Mouse (Mus musculus): ENCODE data around the gene Tmem151a.

Gene Tmem151a

DNA sequence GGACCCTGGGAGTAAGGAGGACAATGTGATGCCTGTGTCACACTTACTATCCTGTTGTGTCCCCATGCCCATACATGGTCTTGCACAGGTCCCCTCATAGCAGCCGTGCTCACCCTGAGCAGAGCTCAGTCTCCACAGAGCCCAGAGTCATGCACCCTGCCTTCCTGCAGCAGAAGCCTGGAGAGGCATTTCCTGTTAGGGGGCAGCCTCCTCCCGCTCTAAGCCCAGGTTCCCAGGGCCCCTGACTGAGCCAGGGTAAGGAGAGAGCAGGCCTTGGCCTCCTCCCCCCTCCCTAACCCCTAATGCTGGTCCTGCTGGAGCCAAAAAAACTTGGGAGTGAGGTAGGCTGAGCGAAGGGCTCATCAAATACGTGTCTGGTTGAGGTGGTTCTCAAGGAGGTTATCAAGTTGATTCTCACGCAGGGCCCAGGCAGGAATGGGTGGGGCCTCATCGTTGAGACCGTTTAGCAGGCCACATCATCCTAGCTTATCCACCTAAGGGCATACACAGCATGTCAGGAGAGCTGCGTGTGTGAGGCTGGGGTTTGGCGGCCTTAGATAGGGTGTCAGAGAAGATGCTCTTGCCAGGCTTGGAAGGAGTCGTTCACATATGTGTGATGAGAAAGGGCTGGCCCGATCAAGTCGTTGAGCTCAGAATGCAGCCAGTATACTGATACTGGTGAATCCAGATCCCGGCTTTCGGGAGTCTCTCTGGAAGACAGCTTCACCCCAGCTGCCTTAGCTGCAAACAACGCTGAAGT is 18.1 kb downstream of the Tmem151a start:
- DNase-seq = no peak

DNA sequence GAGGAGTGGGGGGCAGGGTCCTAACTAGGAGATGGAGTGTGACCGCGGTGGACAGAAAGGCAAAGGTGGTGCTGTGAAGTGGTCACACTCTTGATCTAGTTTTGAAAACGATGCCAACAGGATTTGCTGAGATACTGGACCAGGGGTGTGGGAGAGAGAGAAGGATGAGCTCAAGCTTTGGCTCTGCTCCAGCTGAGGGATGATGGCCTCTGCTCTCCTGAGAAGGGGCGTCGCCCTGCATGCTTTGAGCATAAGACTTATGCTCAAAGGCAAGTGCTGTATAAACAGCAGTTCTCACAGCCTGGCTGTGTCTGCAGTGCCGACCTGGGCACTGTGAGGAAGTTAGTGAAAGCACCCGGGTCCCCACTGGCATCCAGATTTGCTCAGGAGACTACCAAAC is 20.2 kb downstream of the Tmem151a start:
- DNase-seq = no peak

DNA sequence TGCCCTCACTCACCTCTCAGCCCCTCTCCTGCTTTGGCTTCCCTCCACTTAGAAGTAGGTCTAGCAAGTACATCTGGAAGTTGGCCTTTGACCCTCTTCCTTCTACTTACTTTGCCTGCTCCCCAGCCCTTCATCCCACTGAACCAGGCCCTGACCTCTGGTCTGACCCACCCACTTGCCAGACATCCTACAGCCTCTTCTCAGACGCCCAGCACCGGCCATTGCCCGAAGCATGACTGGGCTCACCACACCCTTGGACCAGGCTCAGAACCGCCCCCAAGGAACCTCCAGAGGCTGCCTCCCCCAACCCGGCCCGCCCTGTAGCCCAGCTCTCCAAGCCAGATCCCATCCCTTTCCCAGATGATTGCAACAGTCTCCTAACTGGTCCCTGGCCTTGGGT is 22.9 kb downstream of the Tmem151a start:
- DNase-seq = no peak

DNA sequence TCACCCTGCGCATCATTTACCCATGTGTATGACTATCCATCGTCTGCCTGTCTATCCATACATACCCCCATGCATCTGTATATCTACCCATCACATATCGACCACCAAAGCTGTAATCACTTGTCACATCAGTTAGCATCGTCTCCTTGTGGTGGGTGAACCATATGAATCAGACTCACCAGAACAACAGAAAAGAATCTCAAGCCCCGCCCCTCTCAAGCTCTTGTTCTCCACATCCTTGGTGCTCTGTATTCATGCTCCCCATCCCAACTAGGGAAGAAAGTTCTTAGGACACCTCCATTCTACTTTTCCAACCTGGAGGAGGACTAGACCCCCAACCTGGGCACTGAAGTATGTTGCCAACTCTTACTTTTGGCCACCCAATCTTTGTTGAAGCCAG is 23.3 kb downstream of the Tmem151a start:
- no peak for DNase-seq

DNA sequence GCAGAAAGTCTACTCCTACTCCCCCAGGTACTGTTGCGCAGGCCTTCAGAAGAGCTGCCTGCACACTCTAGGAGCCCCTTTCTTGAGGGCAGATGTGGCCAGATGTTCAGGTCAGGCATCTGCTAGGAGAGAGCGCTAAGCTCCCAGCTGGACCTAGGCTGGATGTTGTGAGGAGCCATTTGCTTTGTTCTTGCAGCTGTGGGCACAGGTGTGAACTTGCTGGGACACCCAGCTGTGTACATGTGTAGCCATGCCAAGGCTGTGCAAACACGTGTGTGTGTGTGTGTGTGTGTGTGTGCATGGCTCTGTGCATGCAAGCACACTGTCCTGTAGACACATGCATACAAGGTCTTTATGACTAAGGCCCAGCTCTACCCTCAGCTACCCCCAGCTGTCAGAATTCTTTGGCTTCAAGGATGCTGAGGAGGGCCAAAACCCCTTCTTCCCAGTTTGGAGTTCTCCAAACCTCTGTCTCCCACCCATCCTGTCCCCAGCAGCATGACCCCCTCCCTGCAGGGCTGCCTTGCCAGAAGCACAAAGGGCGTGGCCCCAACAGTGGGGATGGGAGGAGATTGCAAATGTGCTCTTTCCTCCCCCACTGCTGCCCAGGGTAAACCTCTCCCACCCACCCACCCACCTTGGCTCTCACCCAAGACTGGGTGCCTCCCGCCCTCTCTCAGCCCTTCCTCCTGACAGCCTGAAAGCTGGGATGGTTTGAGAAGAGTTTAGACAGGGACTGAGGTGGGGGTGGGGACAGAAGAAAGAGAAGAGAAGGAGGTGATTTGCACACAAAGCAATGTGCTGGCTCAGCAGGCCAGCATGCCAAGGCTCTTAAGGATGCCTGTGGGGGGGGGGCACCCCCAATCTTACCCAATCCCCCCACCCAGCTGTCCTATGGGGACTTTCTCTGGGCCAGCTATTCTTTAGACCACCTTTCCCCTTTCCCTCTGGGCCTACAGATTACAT is 24.7 kb downstream of the Tmem151a start:
- no peak for DNase-seq

DNA sequence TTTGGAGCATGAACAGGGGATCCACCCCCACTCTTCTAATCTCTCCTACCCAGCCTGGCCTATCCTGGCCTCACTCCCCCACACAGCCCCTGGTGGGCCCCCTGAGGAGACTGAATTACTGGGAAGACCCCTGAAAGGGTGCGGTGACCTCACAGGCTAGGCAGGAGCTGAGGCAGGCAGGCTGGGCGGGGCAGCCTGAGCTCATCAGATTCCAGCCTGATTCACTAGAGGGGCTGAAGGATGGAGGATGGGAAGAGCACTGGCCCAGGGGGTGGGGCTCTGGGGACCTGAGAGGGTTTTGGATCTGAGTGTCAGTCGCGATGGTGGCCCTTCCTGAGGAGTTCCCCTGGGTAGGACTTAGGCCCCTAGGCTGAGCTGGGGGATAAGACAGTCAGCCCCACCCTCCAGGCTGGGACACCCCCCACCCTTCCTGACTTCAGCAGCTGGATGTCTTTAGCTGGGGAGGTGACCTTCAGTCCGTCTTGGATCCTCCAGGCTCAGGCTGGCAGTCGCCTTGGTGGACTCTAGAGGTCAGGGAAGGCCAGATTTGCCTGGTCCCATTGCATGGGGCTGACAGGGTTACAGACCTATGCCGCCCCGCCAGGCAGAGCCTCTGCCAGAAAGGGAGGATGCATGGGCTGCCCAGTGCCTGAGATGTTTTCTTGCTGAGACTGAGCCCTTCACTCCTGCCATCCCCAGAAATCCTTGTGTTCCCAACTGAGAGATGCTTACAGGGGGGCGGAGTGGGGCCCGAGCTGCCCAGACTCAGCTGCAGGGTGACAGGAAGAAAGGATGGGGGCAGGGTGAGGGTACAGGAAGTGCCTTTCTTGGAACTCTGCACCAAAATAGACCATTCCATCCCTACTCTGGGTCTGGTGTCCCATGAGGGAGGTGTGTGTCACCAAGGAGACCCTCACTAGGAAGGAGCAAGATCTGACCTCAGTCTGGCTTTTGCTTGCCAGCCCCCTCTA is 26.2 kb downstream of the Tmem151a start:
- DNase-seq = no peak

DNA sequence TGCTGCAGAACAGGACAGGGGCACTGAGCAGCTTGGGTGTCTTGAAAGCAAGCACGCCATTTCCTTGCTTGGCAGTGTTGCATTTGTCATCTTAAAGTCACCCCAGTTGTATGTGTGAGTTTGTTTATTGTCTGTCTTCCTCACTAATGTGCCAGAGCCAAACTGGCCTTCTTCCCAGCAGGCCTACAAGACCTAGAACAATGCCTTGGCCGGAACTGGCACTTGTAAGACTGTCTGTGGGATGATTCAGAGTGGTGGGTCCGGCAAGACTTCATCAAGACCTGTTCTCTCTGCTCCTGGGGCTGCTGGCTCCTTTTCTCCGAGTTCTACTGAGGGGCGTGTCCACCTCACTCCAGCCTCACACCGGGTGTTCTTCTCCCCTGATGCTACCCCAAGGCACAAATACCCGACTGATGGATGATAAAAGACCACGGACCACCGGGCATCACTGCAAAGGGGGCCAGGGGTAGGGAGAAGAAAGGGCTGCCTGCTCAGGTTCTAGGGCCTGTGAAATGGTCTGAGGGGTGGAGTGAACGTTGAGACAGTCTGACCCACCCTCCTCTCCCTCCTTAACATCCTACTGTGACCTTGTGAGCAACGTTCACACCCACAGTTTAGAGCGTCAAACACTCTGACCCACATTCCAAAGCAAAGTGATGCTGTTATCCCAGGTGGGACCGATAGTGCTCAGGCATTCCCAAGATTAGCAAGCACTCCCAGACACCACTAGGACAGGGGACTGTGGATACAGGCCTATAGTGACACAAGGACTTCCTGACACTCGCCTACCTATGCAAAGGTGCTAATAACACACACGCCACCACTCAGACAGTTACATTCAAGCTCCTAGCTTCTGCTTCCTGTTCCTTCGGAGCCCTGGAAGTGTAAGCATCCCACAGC is 27.2 kb downstream of the Tmem151a start:
- no peak for DNase-seq

DNA sequence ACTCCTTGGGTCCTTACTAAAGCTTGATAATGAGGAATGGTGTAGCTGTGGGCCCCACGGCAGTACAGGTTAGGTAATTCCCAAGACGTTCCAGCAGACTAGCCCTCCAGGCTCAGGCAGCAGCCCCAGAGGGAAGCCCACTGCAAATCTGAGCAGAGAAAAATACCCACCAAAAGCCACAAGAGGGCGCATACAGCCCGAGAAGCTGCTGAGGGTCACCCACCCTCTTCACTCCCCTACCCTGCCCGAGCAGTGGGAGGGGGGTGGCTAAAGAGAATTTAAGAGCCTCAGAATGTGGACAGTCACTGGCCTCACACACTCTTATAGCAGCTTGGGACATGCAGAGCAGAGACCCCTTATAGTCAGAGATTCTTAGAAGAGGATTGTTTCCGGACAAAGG is 29.1 kb downstream of the Tmem151a start:
- DNase-seq = peak; percentile 34

DNA sequence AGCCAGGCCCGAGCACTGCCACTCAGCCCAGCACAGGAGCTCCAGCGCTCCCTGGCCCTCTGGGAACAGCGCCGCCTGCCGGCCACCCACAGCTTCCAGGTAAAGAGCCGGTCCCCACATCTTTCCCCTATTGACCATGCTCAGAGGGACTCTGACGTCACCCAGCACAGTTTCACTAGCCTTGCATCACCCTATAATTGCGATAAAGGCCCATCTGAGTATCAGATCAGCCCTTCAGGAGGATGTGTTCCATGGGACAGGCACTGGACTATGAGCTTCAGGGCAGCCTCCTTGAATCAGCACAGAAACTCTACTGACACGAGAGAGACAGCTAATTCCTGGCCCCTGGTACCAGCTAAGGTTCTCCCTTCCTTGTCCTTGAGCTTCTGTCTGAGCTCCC is 31.4 kb downstream of the Tmem151a start:
- DNase-seq = peak; percentile 47

DNA sequence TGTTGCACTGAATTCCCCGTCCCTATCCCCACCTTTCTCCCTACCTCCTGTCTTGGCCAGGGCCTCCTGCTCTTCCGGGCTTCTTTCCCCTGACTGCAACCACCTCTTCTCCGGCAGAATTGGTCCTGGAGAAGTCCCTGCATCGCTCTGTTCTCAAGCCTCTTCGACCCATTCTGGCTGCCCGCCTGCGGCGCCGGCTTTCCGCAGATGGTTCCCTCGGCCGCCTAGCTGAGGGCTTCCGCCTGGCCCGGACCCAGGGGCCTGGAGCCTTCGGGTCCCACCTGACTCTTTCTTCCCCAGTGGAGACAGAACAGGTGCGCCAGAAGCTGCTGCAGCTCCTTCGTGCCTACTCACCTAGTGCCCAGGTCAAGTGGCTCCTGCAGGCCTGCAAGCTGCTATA is 32.5 kb downstream of the Tmem151a start:
- DNase-seq = no peak

DNA sequence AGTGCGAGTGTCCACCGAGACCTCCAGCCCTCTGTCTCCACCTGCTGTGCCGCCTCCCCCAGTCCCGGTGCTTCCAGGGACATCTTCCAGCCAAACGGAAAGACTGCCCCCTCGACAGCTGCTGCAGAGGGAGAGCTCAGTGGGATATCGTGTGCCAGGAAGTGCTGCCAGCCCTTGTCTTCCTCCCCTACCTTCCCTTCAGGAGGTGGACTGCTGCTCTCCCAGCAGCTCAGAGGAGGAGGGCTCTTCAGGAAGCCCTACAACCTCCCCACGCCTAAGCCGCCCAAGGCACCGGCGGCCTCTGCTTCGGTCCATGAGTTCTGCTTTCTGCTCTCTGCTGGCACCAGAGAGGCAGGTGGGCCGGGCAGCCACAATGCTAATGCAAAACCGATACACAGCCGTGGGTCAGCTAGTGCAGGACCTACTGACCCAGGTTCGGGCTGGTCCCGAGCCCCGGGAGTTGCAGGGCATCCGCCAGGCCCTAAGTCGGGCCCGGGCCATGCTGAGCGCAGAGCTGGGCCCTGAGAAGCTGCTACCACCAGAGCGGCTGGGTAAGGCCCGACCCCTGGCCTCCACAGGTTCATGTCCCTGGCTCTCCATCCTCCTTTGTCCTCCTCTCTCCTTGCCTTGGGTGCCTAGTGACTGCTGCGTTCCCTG is 33.0 kb downstream of the Tmem151a start:
- DNase-seq = no peak

DNA sequence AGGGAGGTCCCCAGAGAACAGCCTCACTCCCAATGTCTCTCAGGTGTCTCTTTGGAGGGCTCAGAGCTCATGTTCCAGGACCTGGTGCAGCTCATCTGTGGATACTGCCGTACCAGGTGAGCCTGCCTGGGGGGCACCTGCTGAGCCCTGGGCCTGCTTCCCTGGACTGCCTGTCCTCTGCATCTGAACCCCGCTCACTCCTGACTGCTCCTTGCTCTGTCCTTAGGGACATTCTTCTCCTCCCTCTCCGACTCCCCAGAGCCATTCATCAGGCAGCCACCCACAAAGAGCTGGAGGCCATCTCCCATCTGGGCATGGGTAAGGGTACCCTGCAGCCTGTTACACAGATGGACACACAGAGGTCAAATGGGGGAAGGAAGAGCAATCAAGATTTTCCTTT is 33.8 kb downstream of the Tmem151a start:
- no peak for DNase-seq

DNA sequence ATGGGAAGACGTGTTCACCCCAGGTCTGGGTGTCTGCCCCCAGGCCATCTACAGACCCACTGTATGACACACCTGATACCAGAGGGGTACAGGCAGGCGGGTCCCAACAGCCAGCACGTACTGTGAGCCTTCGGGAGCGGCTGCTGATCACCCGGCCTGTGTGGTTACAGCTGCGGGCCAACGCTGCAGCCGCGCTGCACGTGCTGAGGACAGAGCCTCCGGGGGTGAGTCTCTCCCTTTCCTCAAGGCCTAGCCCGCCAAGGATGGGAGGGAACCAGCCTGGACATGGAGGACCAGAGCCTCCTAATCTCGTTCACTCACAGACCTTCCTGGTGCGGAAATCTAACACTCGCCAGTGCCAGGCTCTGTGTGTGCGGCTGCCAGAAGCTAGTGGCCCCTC is 34.3 kb downstream of the Tmem151a start:
- no peak for DNase-seq

DNA sequence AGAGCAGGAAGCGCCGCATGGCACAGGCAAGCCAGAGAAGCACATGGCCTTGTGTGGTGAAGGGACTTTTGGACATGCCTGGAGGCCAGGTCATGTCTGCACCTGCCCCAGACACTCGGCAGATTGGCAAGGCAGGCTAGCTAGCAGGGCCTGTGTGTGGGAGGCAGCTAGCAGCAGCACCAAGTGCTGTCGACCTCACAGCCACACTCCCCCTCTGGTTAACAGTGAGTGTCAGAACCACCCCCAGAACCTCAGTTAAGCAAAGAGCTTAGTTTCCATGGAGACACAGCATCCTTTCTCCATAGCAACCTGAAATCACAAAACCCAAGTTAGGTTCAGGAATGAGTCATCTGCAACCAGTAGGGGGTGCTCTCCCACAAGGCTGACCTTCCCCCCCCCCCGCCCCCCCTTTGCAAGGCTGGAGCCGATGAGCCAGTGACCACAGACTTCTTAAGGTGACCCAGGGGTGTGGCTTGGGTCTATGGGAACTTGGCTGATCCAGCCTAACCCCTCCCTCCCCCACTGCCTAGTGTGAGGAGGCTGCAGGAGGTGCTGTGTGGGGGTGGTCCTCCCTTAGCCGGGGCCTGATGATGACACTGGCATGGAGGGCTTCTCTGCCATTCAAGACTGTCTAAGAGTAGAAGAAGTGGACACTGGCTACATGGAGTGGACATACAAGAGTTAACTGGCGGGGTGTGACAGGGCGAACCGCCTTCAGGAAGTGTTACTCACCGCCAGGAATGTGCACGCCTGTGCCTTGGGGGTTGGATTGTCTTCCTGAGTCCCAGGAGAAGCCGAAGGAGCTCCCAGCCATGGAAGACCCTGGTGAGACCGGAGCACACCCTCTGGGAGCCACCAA is 35.1 kb downstream of the Tmem151a start, which contains the start of gene Rin1:
TSS of gene Rin1 (plus strand) at position 435 of the 859 bp plus-strand sequence.
- peak; percentile 62 for DNase-seq

DNA sequence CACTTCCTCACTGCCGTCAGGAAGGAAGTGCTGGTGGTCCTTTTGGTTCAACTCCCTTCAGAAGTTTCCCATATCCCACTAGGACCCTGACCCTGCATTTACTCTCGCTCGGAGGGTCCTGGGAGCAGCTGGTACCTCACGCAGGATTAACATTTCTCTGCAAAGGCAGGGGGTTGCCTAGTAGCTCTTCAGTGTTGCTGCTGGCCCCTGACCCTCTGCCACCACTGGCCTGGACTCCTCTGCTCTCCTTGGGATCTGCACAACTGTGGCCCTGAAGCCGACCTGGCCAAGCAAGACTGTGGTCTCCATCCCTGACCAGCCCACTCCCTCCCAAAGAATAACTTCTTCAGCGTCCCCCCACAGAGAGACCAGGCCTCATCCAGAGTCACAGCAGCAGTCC is 36.0 kb downstream of the Tmem151a start:
- no peak for DNase-seq

DNA sequence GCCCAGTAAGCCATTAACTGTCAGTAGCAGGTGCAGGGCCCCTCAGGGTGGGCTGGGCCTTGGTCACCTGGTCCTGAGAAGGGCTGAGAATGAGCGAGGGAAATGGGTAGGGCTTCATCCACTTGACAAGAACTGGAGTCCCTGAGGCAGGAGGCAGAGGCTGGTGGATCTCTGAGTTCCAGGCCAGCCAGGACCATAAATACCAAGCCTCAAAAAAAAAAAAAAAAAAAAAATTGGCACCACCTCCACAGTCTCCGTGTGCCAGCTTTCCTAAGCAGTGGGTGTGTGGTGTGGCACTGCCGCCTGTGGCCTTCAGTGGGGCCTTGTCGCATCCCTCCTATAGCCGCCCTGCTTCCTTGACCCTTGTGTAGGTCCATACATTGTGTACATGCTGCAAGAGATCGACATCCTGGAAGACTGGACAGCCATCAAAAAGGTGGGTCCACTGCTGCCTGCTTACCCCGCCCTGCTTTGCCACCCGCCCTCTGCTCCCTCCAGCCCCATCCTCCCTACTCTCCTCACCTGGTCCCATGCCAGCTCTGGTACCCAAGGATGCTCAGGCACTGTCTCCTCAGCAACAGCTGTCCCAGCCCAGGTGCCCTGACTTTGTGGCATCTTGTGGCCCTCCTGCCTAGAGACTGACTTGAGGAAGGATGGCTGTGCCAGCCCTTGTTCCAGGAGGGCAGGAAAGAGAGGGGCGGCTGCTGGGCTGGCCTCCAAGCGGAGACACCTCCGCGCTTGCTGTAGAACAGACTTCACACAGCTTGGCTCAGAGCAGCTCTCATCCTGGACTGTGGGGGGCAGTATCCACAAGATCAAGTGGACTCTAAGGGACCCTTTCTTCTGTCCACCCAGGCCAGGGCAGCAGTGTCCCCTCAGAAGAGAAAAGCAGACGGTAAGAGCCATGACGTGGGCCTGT is 36.9 kb downstream of the Tmem151a start:
- DNase-seq = no peak

DNA sequence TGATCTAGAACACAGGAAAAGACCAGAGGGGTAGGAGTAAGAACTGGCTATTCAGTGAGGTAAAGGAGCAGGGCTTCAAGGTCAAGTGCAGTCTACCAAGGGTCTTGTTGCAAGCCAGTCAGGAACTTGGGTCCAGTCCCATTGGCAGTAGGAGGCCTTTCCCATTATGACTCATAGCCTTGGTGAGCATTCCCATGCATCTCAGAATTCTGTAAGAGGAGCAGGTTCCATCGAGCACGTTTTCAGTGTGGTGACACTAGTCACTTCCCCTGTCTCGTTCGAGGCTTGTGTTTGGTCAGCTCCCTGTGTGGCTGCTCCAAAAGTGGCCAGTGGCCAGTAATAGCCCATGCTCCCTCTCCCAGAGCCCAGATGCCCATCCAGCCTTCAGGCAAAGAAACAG is 39.8 kb downstream of the Tmem151a start:
- DNase-seq = no peak

DNA sequence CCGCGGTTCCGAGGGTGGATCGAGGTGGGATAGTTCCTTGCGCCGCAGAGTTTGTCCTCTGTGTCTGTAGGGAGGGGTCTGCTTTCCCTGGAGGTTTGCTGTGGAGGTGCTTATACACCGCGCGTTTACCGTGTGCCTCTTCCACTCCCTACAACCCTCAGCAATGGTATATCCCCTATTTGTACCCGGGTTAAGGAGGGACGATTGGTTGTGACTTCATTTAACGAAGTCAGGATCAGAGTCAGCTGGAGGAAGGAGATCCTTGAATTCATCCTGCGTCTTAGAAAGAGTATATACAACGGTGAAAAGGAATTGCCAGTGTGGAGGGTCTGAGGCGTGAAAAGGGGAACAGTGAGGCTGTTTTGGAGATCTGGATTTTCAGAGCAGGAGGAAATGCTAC is 43.7 kb downstream of the Tmem151a start:
- DNase-seq = no peak
